Mouse (Mus musculus) brown adipose tissue, adult 24 weeks (tissue): ENCODE data around the gene Ppm1h. TPM values are rescaled to one million over a fixed set of nuclear protein-coding genes. Genes with fewer than 3 reads are reported as not detected.

Source experiments
- H3K27ac ChIP-seq: fragments of 200-500 bp; replicated peaks from 2 replicates; pipeline ENCODE4 v1.5.1; 2012; ENCODE audit warnings: low read depth, mild to moderate bottlenecking, low read length
- H3K4me1 ChIP-seq: fragments of 200-500 bp; 2 replicates; pipeline ENCODE4 v1.6.1; 2012; ENCODE audit warnings: low read length, mixed read lengths; ENCODE audit not compliant: control insufficient read depth, insufficient read depth, insufficient read length
- H3K4me3 ChIP-seq: fragments of 200-500 bp; 2 replicates; pipeline ENCODE4 v1.5.1; 2012; ENCODE audit warnings: low read depth, mild to moderate bottlenecking, low read length, moderate library complexity; ENCODE audit not compliant: insufficient read depth
- polyA plus RNA-seq: library from polyadenylated mRNA; stranded (reverse); fragments of >200 nt; gene quantifications from 2 replicates; pipeline ENCODE4 v1.2.4, GENCODE M21; 2012; ENCODE audit not compliant: missing spikeins, insufficient read depth, insufficient read length

Gene Ppm1h
- polyA plus RNA-seq, 1 experiment: 0.67 TPM

- Histone ChIP-seq H3K4me1 (no peaks in the 10 kb centered on the region), H3K4me3 (peak overlapping the region; percentile 32), H3K27ac (peak overlapping the region; percentile 49; the same call in 1 of the 2 replicates)
These were observed 113.7 kb downstream of the Ppm1h start for GRCm38 (mm10) chr10:122792021-122792966.

- Histone ChIP-seq H3K27ac (no peak overlapping the region), H3K4me1 (no peaks in the 10 kb centered on the region)
These were observed 114.6 kb downstream of the Ppm1h start for GRCm38 (mm10) chr10:122793193-122793592.

GRCm38 (mm10) chr10:122794187-122794850 lies 115.8 kb downstream of the Ppm1h start:
- Histone ChIP-seq H3K4me1 (no peaks in the 10 kb centered on the region), H3K4me3 (peak overlapping the region; percentile 45), H3K27ac (peak overlapping the region; percentile 6)

More at GRCm38 (mm10) chr10:122793193-122793592, 114.6 kb downstream of the Ppm1h start:
- no peak overlapping the region for H3K4me3 ChIP-seq

- no peaks in the 10 kb centered on the region; the same call in 1 of the 2 replicates for H3K4me1 ChIP-seq
- no peak overlapping the region for H3K27ac ChIP-seq
- H3K4me3 ChIP-seq: no peak overlapping the region
These were observed 119.4 kb downstream of the Ppm1h start for GRCm38 (mm10) chr10:122797955-122798354.

- H3K4me3 ChIP-seq: no peak overlapping the region
- peak overlapping the region; percentile 81 for H3K27ac ChIP-seq
- H3K4me1 ChIP-seq: no peaks in the 10 kb centered on the region; the same call in 1 of the 2 replicates
These were observed 121.6 kb downstream of the Ppm1h start for GRCm38 (mm10) chr10:122800003-122800731.

- no peaks in the 10 kb centered on the region; the same call in 1 of the 2 replicates for H3K4me1 ChIP-seq
- peak overlapping the region; percentile 81; the same call in 1 of the 2 replicates for H3K27ac ChIP-seq
- H3K4me3 ChIP-seq: no peak overlapping the region
These were observed 122.2 kb downstream of the Ppm1h start for GRCm38 (mm10) chr10:122800732-122801110.

- Histone ChIP-seq H3K4me3 (no peak overlapping the region), H3K4me1 (no peaks in the 10 kb centered on the region; the same call in 1 of the 2 replicates), H3K27ac (no peak overlapping the region)
These were observed 123.7 kb downstream of the Ppm1h start for GRCm38 (mm10) chr10:122802218-122802617.

GRCm38 (mm10) chr10:122802901-122803300 lies 124.3 kb downstream of the Ppm1h start:
- Histone ChIP-seq H3K27ac (no peak overlapping the region), H3K4me3 (no peak overlapping the region), H3K4me1 (no peaks in the 10 kb centered on the region; the same call in 1 of the 2 replicates)

- H3K4me1 ChIP-seq: no peaks in the 10 kb centered on the region; the same call in 1 of the 2 replicates
- no peak overlapping the region for H3K4me3 ChIP-seq
- H3K27ac ChIP-seq: no peak overlapping the region
These were observed 125.3 kb downstream of the Ppm1h start for GRCm38 (mm10) chr10:122803906-122804305.

- Histone ChIP-seq H3K4me3 (no peak overlapping the region), H3K4me1 (no peaks in the 10 kb centered on the region; the same call in 1 of the 2 replicates), H3K27ac (no peak overlapping the region)
These were observed 127.3 kb downstream of the Ppm1h start for GRCm38 (mm10) chr10:122805866-122806265.

- H3K27ac ChIP-seq: no peak overlapping the region
- no peak overlapping the region for H3K4me3 ChIP-seq
- H3K4me1 ChIP-seq: no peaks in the 10 kb centered on the region
These were observed 128.9 kb downstream of the Ppm1h start for GRCm38 (mm10) chr10:122807127-122808105.

GRCm38 (mm10) chr10:122808186-122808585 lies 129.6 kb downstream of the Ppm1h start:
- no peak overlapping the region for H3K4me3 ChIP-seq
- H3K4me1 ChIP-seq: no peaks in the 10 kb centered on the region
- H3K27ac ChIP-seq: no peak overlapping the region

- no peak overlapping the region for H3K4me3 ChIP-seq
- no peaks in the 10 kb centered on the region for H3K4me1 ChIP-seq
- H3K27ac ChIP-seq: no peak overlapping the region
These were observed 131.3 kb downstream of the Ppm1h start for GRCm38 (mm10) chr10:122809851-122810250.

GRCm38 (mm10) chr10:122815094-122815493 lies 136.5 kb downstream of the Ppm1h start:
- H3K27ac ChIP-seq: peak overlapping the region; percentile 24; the same call in 1 of the 2 replicates
- H3K4me1 ChIP-seq: peaks cover 3% of the 10 kb centered on the region; the same call in 1 of the 2 replicates
- H3K4me3 ChIP-seq: peak overlapping the region; percentile 30; the same call in 1 of the 2 replicates
